Mouse (Mus musculus): ENCODE measurements around the gene Thrap3.
A peak's percentile ranks its signal among the peaks of the same experiment; 100 is the strongest.
"Not testable (repeated sequence)": the region's sequence is repeated elsewhere in the genome, so short reads cannot be mapped to it uniquely, and the experiment has no call there.

Gene Thrap3

GRCm38 (mm10) chr4:126217771-126218170, 15.2 kb upstream of the Thrap3 start:
- no peak for DNase-seq

GRCm38 (mm10) chr4:126207081-126207480, 4.5 kb upstream of the Thrap3 start:
- no peak for DNase-seq

- DNase-seq, result no peak
Observed at GRCm38 (mm10) chr4:126205386-126205785, 2.8 kb upstream of the Thrap3 start.

- peak; percentile 93 for DNase-seq
Observed at GRCm38 (mm10) chr4:126204661-126205230, 2.2 kb upstream of the Thrap3 start.

- DNase-seq, result peak; percentile 88
Observed at GRCm38 (mm10) chr4:126204016-126204415, 1.5 kb upstream of the Thrap3 start.

DNA sequence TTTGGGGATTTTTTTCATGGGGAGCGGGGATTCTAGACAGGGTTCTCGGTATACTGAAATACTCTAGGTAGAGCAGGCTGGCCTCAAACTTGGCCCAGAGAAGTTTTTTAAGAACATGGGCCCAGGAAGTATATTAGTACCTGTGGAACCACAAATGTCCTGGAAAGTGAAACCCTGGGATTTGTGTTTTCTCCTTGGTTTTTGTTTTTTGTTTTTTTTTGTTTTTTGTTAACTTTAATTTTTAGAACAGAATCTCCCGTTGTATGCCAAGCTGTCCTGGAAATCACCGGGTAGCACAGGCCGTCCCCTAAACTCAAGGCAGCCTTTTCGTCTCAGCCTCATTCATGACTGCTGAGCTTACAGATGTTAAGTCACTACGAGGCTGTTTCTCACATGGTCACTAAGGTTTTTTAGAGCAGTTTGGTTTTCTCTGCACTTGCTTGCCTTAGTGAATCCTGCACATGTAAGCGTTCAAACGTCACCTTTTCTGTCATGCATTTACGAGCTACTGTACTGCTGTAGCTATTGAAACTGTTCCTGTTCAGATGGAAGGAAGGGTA, 856 bp upstream of the Thrap3 start:
- peak; percentile 90 for DNase-seq

- peak; percentile 95 for DNase-seq
Observed at GRCm38 (mm10) chr4:126201514-126202302, 852 bp downstream of the Thrap3 start.

- peak; percentile 83 for DNase-seq
Observed at GRCm38 (mm10) chr4:126200656-126201055, 1.9 kb downstream of the Thrap3 start.

- DNase-seq, result peak; percentile 71
Observed at GRCm38 (mm10) chr4:126200036-126200435, 2.5 kb downstream of the Thrap3 start.

DNA sequence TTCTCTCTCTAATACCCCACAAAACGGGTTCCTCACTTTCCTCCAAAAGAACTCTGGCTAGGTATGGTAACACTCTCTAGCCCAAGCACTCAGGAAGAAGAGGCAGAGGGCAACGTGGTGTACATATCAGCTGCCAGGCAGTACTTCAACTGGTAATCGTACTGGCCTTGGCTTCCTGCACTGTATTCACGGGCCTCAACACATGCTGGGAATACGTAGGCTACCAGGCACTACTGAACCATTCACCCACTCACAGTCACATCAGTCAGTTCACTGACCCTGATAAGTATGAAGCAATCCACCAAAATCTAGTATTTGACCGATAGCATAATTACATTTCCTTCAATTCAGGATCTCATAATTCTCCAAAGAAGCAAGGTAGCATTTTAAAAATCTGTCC, 3.0 kb downstream of the Thrap3 start:
- peak; percentile 92 for DNase-seq

DNA sequence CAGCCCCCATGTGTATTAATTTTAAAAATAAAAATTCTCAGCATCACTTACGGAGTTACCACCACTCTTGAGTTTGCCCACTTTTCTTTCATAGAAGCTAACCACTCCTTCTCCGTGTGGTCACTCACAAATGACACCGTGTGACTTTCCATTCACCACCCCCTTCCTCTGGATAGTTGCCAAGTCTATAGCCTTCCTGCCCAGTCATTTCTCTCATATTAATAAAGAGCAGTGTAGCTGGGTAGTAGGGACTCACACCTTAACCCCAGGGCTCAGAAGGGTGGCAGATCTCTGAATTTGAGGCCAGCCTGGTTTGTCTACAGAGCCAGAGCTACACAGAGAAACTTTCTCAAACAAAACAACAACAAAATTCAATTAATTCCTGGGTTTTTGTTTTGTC, 5.1 kb downstream of the Thrap3 start:
- DNase-seq, result peak; percentile 92

GRCm38 (mm10) chr4:126194916-126195315, 7.6 kb downstream of the Thrap3 start:
- DNase-seq, result peak; percentile 80

DNA sequence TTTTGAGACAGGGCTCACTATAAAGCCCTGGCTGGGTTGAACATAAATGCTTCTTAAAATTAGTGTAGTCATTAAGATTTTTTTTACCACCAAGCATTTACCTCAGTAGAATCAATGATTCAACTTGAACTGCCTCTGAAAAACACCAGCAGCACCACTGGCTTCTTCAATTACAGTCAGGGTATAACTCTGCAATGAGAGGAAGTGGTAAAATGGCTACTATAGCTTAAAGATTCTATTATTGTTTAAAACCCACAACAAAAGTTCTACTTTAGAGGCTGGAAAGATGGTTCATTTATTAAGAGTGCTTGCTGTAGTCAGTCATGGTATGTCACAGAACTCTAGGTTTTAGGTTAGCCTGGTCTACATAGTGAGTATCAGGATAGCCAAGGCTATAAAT, 8.3 kb downstream of the Thrap3 start:
- no peak for DNase-seq

DNA sequence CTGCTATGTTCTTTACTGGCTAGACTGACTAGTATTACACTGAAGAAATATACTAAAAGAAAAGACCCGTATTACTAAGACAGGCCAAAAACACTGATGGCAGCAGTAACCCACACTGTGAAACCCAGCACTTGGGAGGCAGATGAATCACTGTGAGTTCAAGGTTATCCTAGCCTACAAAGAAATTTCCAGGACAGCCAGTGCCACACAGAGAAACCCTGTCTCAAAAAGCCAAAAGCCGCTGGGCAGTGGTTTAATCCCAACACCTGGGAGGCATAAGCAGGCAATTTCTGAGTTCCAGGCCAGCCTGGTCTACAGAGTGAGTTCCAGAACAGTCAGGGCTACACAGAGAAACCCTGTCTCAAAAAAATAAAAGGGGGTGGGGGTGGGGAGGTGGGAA, 11.9 kb downstream of the Thrap3 start:
- peak; percentile 79 for DNase-seq

DNA sequence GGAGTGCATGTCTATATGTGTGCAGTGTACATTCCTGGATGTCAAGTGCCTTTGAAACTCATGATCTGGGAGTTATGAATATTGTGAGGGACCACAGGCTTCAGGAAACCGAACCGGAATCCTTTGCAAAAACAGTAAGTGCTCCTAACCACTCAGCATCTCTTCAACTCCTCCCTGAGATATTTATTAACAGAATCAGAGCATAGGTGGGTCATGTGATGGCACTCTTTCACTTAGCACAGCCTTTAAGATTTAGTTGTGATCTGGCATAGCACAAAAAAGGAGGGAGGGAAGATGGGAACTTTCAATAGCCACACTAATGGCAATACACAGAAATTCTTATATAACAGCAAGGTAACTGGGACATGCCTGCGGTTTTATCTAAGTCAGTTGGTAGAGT, 15.5 kb downstream of the Thrap3 start:
- peak; percentile 60 for DNase-seq

- peak; percentile 72 for DNase-seq
Observed at GRCm38 (mm10) chr4:126183034-126183433, 19.5 kb downstream of the Thrap3 start.

DNA sequence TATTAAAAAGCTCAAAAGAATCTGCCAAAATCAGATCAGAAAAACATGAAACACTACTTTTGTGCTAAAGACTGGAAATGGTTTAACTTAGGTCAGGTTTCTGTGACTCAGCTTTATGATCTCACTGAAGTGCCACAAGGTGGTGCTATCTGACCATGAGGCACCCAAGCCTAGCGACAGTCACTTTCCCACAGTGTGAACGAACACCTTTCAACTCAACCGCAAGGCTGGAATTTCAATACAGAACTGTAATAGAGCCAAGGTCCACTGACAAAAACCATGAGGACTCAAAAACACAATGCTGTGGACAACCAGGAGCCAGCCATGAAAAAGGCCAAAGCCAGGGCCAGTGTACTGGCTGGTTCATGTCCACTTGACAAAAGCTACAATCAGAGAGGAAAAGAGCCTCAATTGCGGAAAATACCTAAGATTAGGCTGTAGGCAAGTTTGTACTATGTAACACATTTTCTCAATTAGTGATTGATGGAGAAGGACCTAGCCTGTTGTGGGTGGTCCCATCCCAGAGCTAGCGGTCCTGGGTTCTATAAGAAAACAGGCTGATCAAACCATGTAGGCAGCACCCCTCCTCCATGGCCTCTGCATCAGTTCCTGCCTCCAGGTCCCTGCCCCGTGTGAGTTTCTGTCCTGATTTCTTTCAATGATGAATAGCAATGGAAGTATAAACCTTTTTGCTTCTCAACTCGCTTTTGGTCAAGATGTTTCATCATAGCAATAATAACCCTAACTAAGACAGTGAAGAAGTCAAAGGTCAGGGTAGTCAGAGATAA, 21.2 kb downstream of the Thrap3 start:
- DNase-seq, result peak; percentile 91

DNA sequence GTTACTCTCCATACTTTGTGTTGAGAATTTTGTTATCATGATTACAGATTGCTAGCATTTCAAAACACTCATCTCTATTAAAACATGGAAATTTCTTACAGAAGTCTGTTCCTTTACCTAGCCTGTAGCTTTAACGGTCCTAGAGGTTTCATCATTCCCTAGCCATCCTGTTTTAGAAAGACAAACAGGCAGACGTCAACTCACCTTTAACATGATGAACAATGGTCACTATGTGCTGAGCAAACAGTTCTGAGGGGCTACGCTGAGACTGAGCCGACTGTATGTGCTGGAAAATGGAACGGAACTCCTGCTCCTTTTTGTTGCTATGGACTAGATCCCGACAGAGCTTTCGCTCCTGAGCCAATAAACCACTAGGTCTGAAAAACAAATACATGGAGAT, 26.6 kb downstream of the Thrap3 start:
- not testable (repeated sequence) for DNase-seq

DNA sequence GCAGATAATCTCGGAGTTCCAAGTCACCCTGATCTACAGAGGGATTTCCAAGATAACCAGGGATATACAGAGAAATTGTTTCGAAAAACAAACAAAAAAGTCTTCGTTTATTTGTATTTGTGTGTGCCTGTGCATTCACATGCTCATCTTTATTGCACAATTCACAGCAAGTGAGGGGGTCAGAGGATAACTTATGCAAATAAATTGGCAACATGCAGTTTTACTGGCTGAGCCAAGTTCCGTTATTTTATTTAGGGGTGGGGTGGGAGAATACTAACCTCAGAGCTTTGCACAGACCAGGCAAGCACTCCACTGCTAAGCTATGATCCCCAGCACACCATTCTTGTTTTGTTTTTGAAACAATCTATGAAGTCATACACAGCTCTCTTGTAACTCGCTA, 28.8 kb downstream of the Thrap3 start:
- peak; percentile 12 for DNase-seq

DNA sequence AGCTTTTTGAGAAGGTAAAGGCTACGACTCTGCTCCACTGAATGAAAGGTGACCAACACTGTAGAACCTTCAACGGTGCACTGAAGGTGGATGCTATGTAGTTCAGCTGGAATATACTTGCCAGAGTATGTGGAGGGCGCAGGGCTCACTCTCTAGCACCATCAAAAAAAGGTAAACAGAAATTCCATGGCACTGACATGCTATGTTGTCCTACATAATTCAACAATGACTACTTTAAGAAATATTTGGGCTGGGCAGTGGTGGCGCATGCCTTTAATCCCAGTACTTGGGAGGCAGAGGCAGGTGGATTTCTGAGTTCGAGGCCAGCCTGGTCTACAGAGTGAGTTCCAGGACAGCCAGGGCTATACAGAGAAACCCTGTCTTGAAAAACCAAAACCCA, 31.8 kb downstream of the Thrap3 start:
- DNase-seq, result peak; percentile 67

DNA sequence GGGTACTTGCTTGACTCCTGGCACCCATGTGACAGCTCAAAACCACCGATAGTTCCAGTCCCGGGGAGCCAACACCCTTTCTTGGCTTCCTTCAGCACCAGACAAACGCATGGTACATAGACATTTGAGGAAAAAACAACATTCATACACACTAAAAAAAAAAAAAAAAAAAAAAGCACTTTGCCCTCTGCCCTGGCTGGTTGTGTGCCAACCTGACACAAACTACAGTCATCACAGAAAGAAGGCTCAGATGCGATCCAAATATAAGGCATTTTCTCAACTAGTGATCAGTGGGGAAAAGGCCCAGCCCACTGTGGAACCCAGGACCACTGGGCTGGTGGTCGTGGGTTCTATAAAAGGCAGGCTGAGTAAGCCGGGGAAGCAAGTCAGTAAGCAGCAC, 33.7 kb downstream of the Thrap3 start:
- peak; percentile 69 for DNase-seq

DNA sequence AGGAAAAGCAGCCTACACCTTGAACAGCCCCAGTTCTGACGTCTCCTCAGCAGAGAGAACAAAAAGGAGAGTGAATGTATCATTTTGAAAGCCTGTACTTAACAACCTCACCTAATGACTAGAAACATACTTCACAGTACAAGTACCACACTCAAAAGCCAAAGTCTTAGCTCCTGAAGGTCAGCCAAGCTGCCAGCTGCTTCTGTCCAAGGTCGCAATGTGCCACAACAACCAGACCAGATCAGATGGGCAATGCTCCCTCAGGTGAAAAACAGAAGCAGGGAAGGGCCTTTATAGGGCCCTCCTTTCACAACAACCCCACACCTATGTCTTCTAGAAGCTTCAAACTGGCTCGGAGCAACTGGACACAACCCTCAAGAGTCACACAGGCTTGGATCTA, 36.5 kb downstream of the Thrap3 start:
- DNase-seq, result peak; percentile 94

DNA sequence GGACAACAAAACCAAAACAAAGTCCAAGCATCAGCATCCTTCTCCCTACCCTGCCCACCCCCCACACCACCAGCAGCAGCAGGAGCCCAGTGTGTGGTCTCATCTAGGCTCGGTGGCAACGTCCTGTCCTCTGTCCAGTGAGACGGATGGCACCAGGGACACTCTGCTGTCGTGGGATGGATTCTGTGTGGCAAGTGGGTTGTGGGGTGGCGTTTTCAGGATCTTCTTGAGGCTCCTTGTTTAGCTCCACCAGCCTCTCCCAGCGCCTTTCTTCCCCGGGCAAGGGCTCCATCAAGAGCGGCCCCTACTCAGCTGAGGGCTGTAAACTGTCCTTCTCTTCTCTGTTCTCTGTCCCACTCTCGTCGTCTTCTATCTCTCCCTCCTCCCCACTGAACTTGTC, 37.5 kb downstream of the Thrap3 start:
- peak; percentile 84 for DNase-seq

GRCm38 (mm10) chr4:126163685-126164084, 38.9 kb downstream of the Thrap3 start:
- DNase-seq, result no peak

All from heart, adult 11 months (tissue).